In the genomic region with DNA sequence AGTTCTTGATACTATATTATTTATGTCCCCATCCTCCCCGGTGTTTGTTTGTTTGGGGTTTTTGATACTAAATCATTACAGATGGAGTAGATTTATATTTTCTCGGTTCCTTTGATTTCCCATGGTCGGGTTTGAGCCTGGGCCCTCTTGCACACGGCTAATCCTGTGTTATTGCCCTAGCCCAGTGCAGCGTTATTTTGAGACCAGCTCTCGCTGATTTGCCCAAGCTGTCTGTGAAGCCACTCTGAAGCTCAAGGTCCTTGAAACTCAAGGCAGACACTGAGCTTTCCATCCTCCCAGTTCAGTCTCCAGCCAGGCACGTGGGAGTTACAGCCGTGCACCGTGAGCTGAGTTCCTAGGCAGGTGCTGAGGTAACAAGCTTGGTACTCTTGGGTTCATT, we compare ENCODE assay signal across 20 mouse cellular contexts. TPM values are rescaled to one million over a fixed set of nuclear protein-coding genes. Genes with fewer than 3 reads are reported as not detected.
DNase-seq lines count a peak whose midpoint lies in the region; TF ChIP-seq lines count a peak whose summit lies in the region.
"Had no signal": no experiment of that assay in that cellular context is flagged by ENCODE, and none has a peak within 500 bp of the region (broad histone marks: within the 10 kb centered on the region; RNA-seq: fewer than 3 reads in every experiment).

No protein-coding gene starts in this region.

- no peak overlapping the region for H3K4me3 ChIP-seq in layer of hippocampus, adult 2 months
- H3K4me3 ChIP-seq: embryonic facial prominence, embryonic 10.5 days; embryonic facial prominence, embryonic 12.5 days; forebrain, embryonic 13.5 days; forebrain, embryonic 15.5 days had no signal

- peak overlapping the region; percentile 62 for H3K27ac ChIP-seq in layer of hippocampus, adult 2 months
- H3K27ac ChIP-seq: embryonic facial prominence, embryonic 10.5 days; embryonic facial prominence, embryonic 12.5 days; forebrain, embryonic 15.5 days had no signal

- no peak for TF ChIP-seq CTCF in layer of hippocampus, adult 2 months (conservative IDR thresholded peaks at IDR 0.05)

- peak; percentile 45 to 72 for DNase-seq in adrenal gland, adult (ENCODE audit: inconsistent age in 2 of 2, low spot score in 1 of 2)
- DNase-seq in adrenal gland, adult 18-20 months (ENCODE audit: low spot score in 2 of 2) = no peak
- DNase-seq in adrenal gland, postnatal 36 days = peak; percentile 30 to 35
- no peak for DNase-seq in adrenal gland, postnatal 25 days
- DNase-seq in layer of hippocampus, adult 2 months (ENCODE audit: low spot score in 2 of 2) = no peak
- DNase-seq in layer of hippocampus, postnatal 36 days = no peak
- DNase-seq: adrenal gland, postnatal 14 days; B cell, adult 2 months; cerebellum, adult 11-12 months; cerebellum, adult 2 months; cerebellum, adult 9-10 months; cerebellum, postnatal 10 days; cerebellum, postnatal 25 days; forebrain, postnatal 0 days had no signal

RNA-seq across cellular contexts. Expression of a gene that starts 10.6 kb away (rescaled TPM):
- total RNA-seq in adrenal gland, adult 18-20 months (2021) = under 1 TPM in 1 of 2 experiments, not detected in 1; 0.77 TPM
- under 1 TPM; 0.33 to 0.63 TPM for total RNA-seq in adrenal gland, postnatal 36 days (2021)
- total RNA-seq in adrenal gland, postnatal 25 days (2021) = not detected in 2 replicates
- total RNA-seq in layer of hippocampus, adult 2 months (2021) = under 1 TPM; 0.32 to 0.84 TPM
- under 1 TPM; 0.51 to 0.85 TPM for total RNA-seq in layer of hippocampus, postnatal 36 days (2021)
- total RNA-seq: adrenal gland, postnatal 14 days; CH12.LX had no signal

RNA-seq across cellular contexts. Expression of a gene that starts 11.2 kb away (rescaled TPM):
- total RNA-seq in adrenal gland, adult 18-20 months (2021) = 10 to 100 TPM; 45.1 to 52.9 TPM
- total RNA-seq in adrenal gland, postnatal 36 days (2021) = 10 to 100 TPM; 49.9 to 60.7 TPM
- 45.5 and 48.1 TPM in 2 replicates for total RNA-seq in adrenal gland, postnatal 25 days (2021)
- total RNA-seq in layer of hippocampus, adult 2 months (2021) = 10 to 100 TPM; 79.3 to 82.6 TPM
- total RNA-seq in layer of hippocampus, postnatal 36 days (2021) = 10 to 100 TPM; 84.9 to 87.7 TPM

RNA-seq across cellular contexts. Expression of a gene that starts 47.2 kb away (rescaled TPM):
- total RNA-seq in adrenal gland, adult 18-20 months (2021) = 1 to 10 TPM in 1 of 2 experiments, under 1 TPM in 1; 0.83 to 2.5 TPM
- total RNA-seq in adrenal gland, postnatal 36 days (2021) = 1 to 10 TPM in 1 of 2 experiments, under 1 TPM in 1; 0.23 to 1.2 TPM
- 0.76 TPM in 1 of 2 replicates, not detected in the other for total RNA-seq in adrenal gland, postnatal 25 days (2021)
- under 1 TPM in 1 of 2 experiments, not detected in 1; 0.42 TPM for total RNA-seq in layer of hippocampus, adult 2 months (2021)
- total RNA-seq in layer of hippocampus, postnatal 36 days (2021) = under 1 TPM; 0.51 to 0.70 TPM
- total RNA-seq: CH12.LX, G1E had no signal

Comparison
In these comparisons a context has a peak if more than half of its experiments do, and no peak if none do; other contexts are left out.
1. DNase-seq: peak in adrenal gland, adult (2 of 2) and adrenal gland, postnatal 36 days (2 of 2); none in adrenal gland, adult 18-20 months (0 of 2), adrenal gland, postnatal 25 days (single experiment), layer of hippocampus, adult 2 months (0 of 2) and layer of hippocampus, postnatal 36 days (0 of 2).